Mouse (Mus musculus): ENCODE measurements around the gene Ube2f. TPM values are rescaled to one million over a fixed set of nuclear protein-coding genes. Genes with fewer than 3 reads are reported as not detected.
A peak's percentile ranks its signal among the peaks of the same experiment; 100 is the strongest.

Ube2f gene
- polyA plus RNA-seq (2014; fragmentation: Nextera tagmentation; extraction: Ambion mirVana): 63.5 and 67.6 TPM in 2 replicates

- H3K27ac ChIP-seq (replicated peaks in 1 of 2; ENCODE audit: control insufficient read depth in 1 of 2, insufficient read depth in 1 of 2, low read depth in 2 of 2, low read length in 2 of 2): peak within 1 kb of the TSS; percentile 73 to 85
- no peaks in the 10 kb centered on the region for H3K27me3 ChIP-seq (ENCODE audit: control insufficient read depth, insufficient read depth, low read length)
- WGBS: under 1% methylated on average over 43 of the region's 43 CpGs
- peaks cover 7% of the 10 kb centered on the region for H3K36me3 ChIP-seq (ENCODE audit: control insufficient read depth, insufficient read depth, low read length)
- H3K4me1 ChIP-seq (ENCODE audit: control insufficient read depth in 2 of 2, insufficient read depth in 2 of 2, low read length in 2 of 2): peaks cover 14 to 36% of the 10 kb centered on the region in 2 experiments
- peak; percentile 100 for ATAC-seq (ENCODE audit: insufficient number of reproducible peaks, insufficient read depth, low FRiP score, low read depth)
- peak within 1 kb of the TSS; percentile 99 for H3K9ac ChIP-seq (ENCODE audit: low read length)
- H3K4me3 ChIP-seq (ENCODE audit: control insufficient read depth in 1 of 2, insufficient read depth in 1 of 2, low read depth in 1 of 2, low read length in 2 of 2): peak within 1 kb of the TSS; percentile 93 to 99
- H3K4me2 ChIP-seq (ENCODE audit: low read length): peak within 1 kb of the TSS; percentile 84
- H3K9me3 ChIP-seq (ENCODE audit: control insufficient read depth, low read length): no peaks in the 10 kb centered on the region
These were observed at the start of gene Ube2f for GRCm38 (mm10) chr1:91249564-91250414. Gene Ube2f (plus strand): TSS chr1:91250304.

GRCm38 (mm10) chr1:91201122-91201521, 49.0 kb upstream of the Ube2f start:
- Histone ChIP-seq H3K4me3 (ENCODE audit: control insufficient read depth in 1 of 2, insufficient read depth in 1 of 2, low read depth in 1 of 2, low read length in 2 of 2) (no peak overlapping the region), H3K9me3 (ENCODE audit: control insufficient read depth, low read length) (no peaks in the 10 kb centered on the region), H3K36me3 (ENCODE audit: control insufficient read depth, insufficient read depth, low read length) (no peaks in the 10 kb centered on the region), H3K4me1 (ENCODE audit: control insufficient read depth in 2 of 2, insufficient read depth in 2 of 2, low read length in 2 of 2) (peaks cover 2 to 5% of the 10 kb centered on the region in 2 experiments; a peak in 2 of 4 replicates), H3K27ac (replicated peaks in 1 of 2; ENCODE audit: control insufficient read depth in 1 of 2, insufficient read depth in 1 of 2, low read depth in 2 of 2, low read length in 2 of 2) (no peak overlapping the region), H3K9ac (ENCODE audit: low read length) (no peak overlapping the region), H3K27me3 (ENCODE audit: control insufficient read depth, insufficient read depth, low read length) (no peaks in the 10 kb centered on the region), H3K4me2 (ENCODE audit: low read length) (no peak overlapping the region)
- ATAC-seq (ENCODE audit: insufficient number of reproducible peaks, insufficient read depth, low FRiP score, low read depth): no peak
- 42% methylated on average over 3 of the region's 3 CpGs for WGBS

GRCm38 (mm10) chr1:91204221-91204765, 45.8 kb upstream of the Ube2f start:
- Histone ChIP-seq H3K4me3 (ENCODE audit: control insufficient read depth in 1 of 2, insufficient read depth in 1 of 2, low read depth in 1 of 2, low read length in 2 of 2) (no peak overlapping the region), H3K9me3 (ENCODE audit: control insufficient read depth, low read length) (no peaks in the 10 kb centered on the region), H3K4me2 (ENCODE audit: low read length) (no peak overlapping the region), H3K36me3 (ENCODE audit: control insufficient read depth, insufficient read depth, low read length) (no peaks in the 10 kb centered on the region), H3K27ac (replicated peaks in 1 of 2; ENCODE audit: control insufficient read depth in 1 of 2, insufficient read depth in 1 of 2, low read depth in 2 of 2, low read length in 2 of 2) (no peak overlapping the region), H3K9ac (ENCODE audit: low read length) (no peak overlapping the region), H3K4me1 (ENCODE audit: control insufficient read depth in 2 of 2, insufficient read depth in 2 of 2, low read length in 2 of 2) (peaks cover 15 to 17% of the 10 kb centered on the region in 2 experiments), H3K27me3 (ENCODE audit: control insufficient read depth, insufficient read depth, low read length) (no peaks in the 10 kb centered on the region)
- ATAC-seq (ENCODE audit: insufficient number of reproducible peaks, insufficient read depth, low FRiP score, low read depth): no peak
- WGBS: 80% methylated on average over 5 of the region's 5 CpGs

- Histone ChIP-seq H3K9ac (ENCODE audit: low read length) (no peak overlapping the region), H3K36me3 (ENCODE audit: control insufficient read depth, insufficient read depth, low read length) (no peaks in the 10 kb centered on the region), H3K4me3 (ENCODE audit: control insufficient read depth in 1 of 2, insufficient read depth in 1 of 2, low read depth in 1 of 2, low read length in 2 of 2) (no peak overlapping the region), H3K9me3 (ENCODE audit: control insufficient read depth, low read length) (no peaks in the 10 kb centered on the region), H3K4me2 (ENCODE audit: low read length) (no peak overlapping the region), H3K4me1 (ENCODE audit: control insufficient read depth in 2 of 2, insufficient read depth in 2 of 2, low read length in 2 of 2) (peaks cover 27 to 29% of the 10 kb centered on the region in 2 experiments), H3K27ac (replicated peaks in 1 of 2; ENCODE audit: control insufficient read depth in 1 of 2, insufficient read depth in 1 of 2, low read depth in 2 of 2, low read length in 2 of 2) (no peak overlapping the region), H3K27me3 (ENCODE audit: control insufficient read depth, insufficient read depth, low read length) (no peaks in the 10 kb centered on the region)
- 78% methylated on average over 6 of the region's 6 CpGs for WGBS
- ATAC-seq (ENCODE audit: insufficient number of reproducible peaks, insufficient read depth, low FRiP score, low read depth): no peak
These were observed 44.5 kb upstream of the Ube2f start for GRCm38 (mm10) chr1:91205651-91206050.

GRCm38 (mm10) chr1:91206336-91206735, 43.8 kb upstream of the Ube2f start:
- no peak overlapping the region for H3K27ac ChIP-seq (replicated peaks in 1 of 2; ENCODE audit: control insufficient read depth in 1 of 2, insufficient read depth in 1 of 2, low read depth in 2 of 2, low read length in 2 of 2)
- WGBS: 76% methylated on average over 8 of the region's 8 CpGs
- H3K9ac ChIP-seq (ENCODE audit: low read length): no peak overlapping the region
- H3K4me2 ChIP-seq (ENCODE audit: low read length): no peak overlapping the region
- H3K27me3 ChIP-seq (ENCODE audit: control insufficient read depth, insufficient read depth, low read length): no peaks in the 10 kb centered on the region
- H3K4me1 ChIP-seq (ENCODE audit: control insufficient read depth in 2 of 2, insufficient read depth in 2 of 2, low read length in 2 of 2): peaks cover 32 to 34% of the 10 kb centered on the region in 2 experiments
- H3K36me3 ChIP-seq (ENCODE audit: control insufficient read depth, insufficient read depth, low read length): no peaks in the 10 kb centered on the region
- no peak for ATAC-seq (ENCODE audit: insufficient number of reproducible peaks, insufficient read depth, low FRiP score, low read depth)
- H3K4me3 ChIP-seq (ENCODE audit: control insufficient read depth in 1 of 2, insufficient read depth in 1 of 2, low read depth in 1 of 2, low read length in 2 of 2): no peak overlapping the region
- H3K9me3 ChIP-seq (ENCODE audit: control insufficient read depth, low read length): no peaks in the 10 kb centered on the region

GRCm38 (mm10) chr1:91206873-91207272, 43.2 kb upstream of the Ube2f start:
- Histone ChIP-seq H3K9ac (ENCODE audit: low read length) (no peak overlapping the region), H3K4me2 (ENCODE audit: low read length) (no peak overlapping the region), H3K4me3 (ENCODE audit: control insufficient read depth in 1 of 2, insufficient read depth in 1 of 2, low read depth in 1 of 2, low read length in 2 of 2) (no peak overlapping the region), H3K4me1 (ENCODE audit: control insufficient read depth in 2 of 2, insufficient read depth in 2 of 2, low read length in 2 of 2) (peaks cover 38 to 39% of the 10 kb centered on the region in 2 experiments), H3K9me3 (ENCODE audit: control insufficient read depth, low read length) (no peaks in the 10 kb centered on the region), H3K27ac (replicated peaks in 1 of 2; ENCODE audit: control insufficient read depth in 1 of 2, insufficient read depth in 1 of 2, low read depth in 2 of 2, low read length in 2 of 2) (no peak overlapping the region), H3K27me3 (ENCODE audit: control insufficient read depth, insufficient read depth, low read length) (no peaks in the 10 kb centered on the region), H3K36me3 (ENCODE audit: control insufficient read depth, insufficient read depth, low read length) (no peaks in the 10 kb centered on the region)
- no peak for ATAC-seq (ENCODE audit: insufficient number of reproducible peaks, insufficient read depth, low FRiP score, low read depth)
- WGBS: 64% methylated on average over 5 of the region's 5 CpGs

- no peaks in the 10 kb centered on the region for H3K27me3 ChIP-seq (ENCODE audit: control insufficient read depth, insufficient read depth, low read length)
- no peaks in the 10 kb centered on the region for H3K36me3 ChIP-seq (ENCODE audit: control insufficient read depth, insufficient read depth, low read length)
- H3K9ac ChIP-seq (ENCODE audit: low read length): no peak overlapping the region
- peaks cover 43 to 44% of the 10 kb centered on the region in 2 experiments for H3K4me1 ChIP-seq (ENCODE audit: control insufficient read depth in 2 of 2, insufficient read depth in 2 of 2, low read length in 2 of 2)
- no peak overlapping the region for H3K4me3 ChIP-seq (ENCODE audit: control insufficient read depth in 1 of 2, insufficient read depth in 1 of 2, low read depth in 1 of 2, low read length in 2 of 2)
- H3K27ac ChIP-seq (replicated peaks in 1 of 2; ENCODE audit: control insufficient read depth in 1 of 2, insufficient read depth in 1 of 2, low read depth in 2 of 2, low read length in 2 of 2): 0 out of 4 replicates have a peak overlapping the region, but pooled peaks of 1 of the 2 experiments have one; percentile 97
- WGBS: 77% methylated on average over 3 of the region's 3 CpGs
- no peaks in the 10 kb centered on the region for H3K9me3 ChIP-seq (ENCODE audit: control insufficient read depth, low read length)
- no peak overlapping the region for H3K4me2 ChIP-seq (ENCODE audit: low read length)
- no peak for ATAC-seq (ENCODE audit: insufficient number of reproducible peaks, insufficient read depth, low FRiP score, low read depth)
These were observed 42.6 kb upstream of the Ube2f start for GRCm38 (mm10) chr1:91207334-91208074.

Measured in heart, embryonic 14.5 days (tissue).